Mouse (Mus musculus) telencephalon, adult 2 months (tissue): ENCODE measurements around the gene Kif2c.

Experiments
- DNase-seq: peaks from one replicate; pipeline ENCODE4 v3.0.0-alpha.2; 2011; ENCODE audit warnings: low read depth, low spot score

Gene Kif2c

GRCm38 (mm10) chr4:117181863-117182758 is at the start of gene Kif2c:
Gene Kif2c (minus strand): TSS chr4:117182639.
- peak; percentile 81 for DNase-seq

GRCm38 (mm10) chr4:117231208-117231607 is 48.8 kb upstream of the Kif2c start:
- DNase-seq = no peak

DNA sequence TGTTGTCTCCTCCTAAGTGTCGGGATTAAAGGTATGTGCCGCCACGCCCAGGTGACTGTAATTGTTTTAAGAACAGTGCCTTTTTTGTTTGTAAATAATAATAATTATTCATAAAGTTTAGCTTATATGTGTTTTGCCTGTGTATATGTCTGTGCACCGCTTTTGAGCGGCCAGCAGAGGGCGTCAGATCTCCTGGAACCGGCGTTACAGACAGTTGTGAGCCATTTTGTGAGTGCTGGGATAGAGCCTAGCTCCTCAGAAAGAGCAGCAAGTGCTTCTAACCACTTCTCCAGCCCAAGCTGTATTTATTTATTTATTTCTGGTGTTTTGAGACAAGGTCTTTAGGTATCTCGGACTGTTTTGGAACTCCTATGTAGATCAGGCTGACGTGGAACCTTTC is 47.9 kb upstream of the Kif2c start:
- no peak for DNase-seq

GRCm38 (mm10) chr4:117229590-117229989 is 47.2 kb upstream of the Kif2c start:
- DNase-seq = no peak

GRCm38 (mm10) chr4:117225250-117225649 is 42.8 kb upstream of the Kif2c start:
- no peak for DNase-seq

- DNase-seq = peak; percentile 32
These were observed 41.7 kb upstream of the Kif2c start for GRCm38 (mm10) chr4:117224122-117224521.

GRCm38 (mm10) chr4:117223001-117223400 is 40.6 kb upstream of the Kif2c start:
- DNase-seq = no peak

GRCm38 (mm10) chr4:117221836-117222235 is 39.4 kb upstream of the Kif2c start:
- no peak for DNase-seq

DNA sequence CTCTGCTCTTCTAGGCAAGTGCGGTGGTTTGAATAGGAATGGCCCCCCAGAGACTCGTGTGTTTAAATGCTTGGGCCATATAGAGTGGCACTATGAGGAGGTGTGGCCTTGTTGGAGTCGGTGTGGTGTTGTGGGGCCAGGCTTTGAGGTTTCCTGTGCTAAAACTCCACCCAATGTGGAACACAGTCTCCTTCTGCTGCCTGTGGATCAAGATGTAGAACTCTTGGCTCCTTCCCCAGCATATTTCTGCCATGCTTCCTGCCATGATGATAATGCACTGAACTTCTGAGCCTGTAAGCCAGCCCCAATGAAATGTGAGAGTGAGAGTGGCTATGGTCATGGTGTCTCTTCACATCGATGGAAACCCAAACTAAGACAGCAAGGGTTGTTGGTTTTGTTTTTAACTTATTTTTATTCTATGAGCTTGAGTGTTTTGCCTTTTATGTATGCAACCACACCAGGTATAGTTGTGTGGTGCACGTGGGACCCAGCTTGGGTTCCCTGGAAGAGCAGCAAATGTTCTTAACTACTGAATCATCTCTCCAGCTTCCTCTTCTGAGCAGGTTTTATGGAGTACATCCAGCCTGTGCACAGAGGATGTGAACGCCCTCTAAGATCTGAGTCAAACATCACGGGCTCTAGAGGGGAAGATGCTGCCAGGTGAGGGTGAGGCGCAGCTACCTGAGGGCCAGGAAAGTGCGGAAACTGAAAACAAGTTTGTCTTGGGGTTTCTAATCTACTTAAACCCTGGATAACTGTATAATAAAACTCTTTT is 38.5 kb upstream of the Kif2c start:
- DNase-seq = peak; percentile 23

DNA sequence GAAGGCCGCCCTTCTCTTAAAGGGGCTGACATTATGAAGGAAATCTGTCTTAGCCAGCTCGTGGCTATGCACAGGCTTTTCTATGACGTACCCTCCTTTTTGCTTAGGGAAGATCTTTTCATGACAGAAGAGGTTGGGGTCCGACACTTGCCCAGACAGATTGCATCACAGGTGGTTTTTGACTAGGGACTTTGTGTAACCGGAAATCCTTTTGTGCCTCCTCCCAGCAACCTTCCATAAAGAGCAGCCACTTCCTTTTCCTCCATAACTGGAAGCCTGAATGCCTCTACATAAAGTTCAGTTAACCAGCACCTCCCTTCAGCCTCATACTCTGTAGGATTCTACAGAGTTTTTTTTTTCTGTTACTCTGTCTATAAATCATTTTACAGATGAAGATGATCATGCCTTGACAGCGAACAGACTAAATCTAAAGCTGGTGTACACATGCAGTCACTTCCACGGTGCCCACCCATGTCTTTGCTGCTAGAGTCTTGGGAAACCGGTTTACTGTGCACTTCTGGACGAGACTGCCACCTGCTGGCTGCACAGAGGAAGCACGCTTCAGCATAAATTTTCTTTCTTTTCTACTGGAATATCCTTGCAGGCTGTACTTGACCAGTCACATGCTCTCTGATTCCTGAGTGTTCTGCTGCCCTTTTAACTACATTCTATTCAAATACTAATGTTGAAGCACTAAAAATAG is 36.2 kb upstream of the Kif2c start:
- DNase-seq = peak; percentile 39

- DNase-seq = peak; percentile 57
These were observed 34.6 kb upstream of the Kif2c start for GRCm38 (mm10) chr4:117217029-117217428.

- DNase-seq = no peak
These were observed 31.8 kb upstream of the Kif2c start for GRCm38 (mm10) chr4:117214250-117214649.

DNA sequence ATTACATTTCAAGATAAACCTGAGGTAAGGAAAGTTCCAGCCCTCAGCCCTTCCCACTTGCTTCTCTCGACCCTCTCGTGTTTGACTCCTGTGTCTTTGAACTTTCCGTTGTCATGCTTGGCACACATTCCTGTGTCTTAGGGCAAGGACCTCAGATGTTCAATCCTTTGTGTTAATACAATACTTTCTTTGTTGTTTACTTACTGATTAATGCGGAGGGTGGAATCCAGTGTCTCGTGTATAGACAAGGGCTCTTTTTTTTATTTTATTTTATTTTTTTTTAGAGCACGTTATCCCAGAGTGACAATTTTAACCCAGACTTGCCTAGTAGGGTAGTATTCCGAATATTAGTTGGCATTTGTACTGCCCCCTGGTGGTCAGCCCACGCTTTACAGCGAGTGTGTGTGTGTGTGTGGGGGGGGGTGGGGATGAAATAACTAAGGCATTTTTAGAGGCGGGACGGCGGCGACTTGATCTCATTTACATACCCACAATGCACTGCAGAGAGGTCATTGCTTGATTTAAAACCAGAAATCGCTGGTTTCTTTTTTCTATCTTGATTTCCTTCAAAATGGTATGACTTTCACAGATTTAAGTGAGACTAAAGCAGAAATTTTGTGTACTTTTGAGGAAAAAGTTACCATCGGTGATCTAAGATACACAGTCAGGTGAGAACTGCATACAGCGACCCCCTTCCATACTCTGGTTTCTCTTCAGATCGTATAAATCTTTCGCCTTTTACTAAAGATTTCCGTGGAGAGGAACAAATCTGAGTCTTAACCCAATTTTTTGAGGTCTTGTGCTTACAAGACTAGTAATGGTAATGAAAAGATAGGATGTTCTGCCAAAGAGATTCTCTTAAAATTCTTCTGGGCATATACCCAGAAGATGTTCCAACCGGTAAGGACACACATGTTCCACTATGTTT is 28.0 kb upstream of the Kif2c start:
- DNase-seq = peak; percentile 22

GRCm38 (mm10) chr4:117209592-117209991 is 27.2 kb upstream of the Kif2c start:
- no peak for DNase-seq

- no peak for DNase-seq
These were observed 20.5 kb upstream of the Kif2c start for GRCm38 (mm10) chr4:117202992-117203354.

DNA sequence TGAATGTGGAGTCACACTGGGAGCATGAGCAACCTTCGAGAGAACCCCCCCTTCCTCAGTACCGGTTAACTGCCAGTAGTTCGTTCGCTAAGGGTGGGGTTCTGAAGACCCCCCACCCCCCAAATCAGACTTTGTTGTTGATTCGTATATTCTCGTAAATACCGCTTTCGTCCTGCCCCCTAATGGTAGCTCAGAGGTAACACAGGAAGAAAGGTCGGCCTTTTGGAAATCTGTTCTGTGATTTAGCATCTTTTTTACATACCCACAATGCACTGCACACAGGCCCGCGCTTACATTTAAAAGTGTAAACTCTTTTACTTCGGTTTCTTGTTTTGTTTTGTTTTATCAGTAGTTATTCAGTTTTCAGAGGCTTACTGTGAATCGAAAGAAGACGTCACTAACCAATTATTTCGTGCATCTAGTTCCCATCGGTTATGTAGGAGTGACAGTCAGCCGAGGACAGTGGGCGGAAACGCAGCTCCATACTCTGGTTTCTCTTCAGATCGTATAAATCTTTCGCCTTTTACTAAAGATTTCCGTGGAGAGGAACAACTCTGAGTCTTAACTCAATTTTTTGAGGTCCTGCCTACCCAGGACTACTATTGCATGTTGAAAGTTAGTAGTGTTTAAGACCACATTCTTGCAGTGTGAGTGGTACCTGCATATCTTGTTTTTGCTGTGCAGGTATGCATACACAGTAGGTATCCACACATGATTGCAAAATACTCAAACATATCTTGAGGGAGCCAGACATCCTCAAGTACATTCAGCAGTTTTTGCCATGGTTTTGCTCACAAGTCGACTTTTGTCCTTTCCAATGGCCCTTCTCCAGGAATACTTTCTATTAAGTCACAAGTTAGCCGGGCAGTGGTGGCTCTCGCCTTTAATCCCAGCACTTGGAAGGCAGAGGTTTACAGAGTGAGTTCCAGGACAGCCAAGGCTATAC is 19.9 kb upstream of the Kif2c start:
- DNase-seq = peak; percentile 35

- no peak for DNase-seq
These were observed 9.4 kb upstream of the Kif2c start for GRCm38 (mm10) chr4:117191804-117192203.

- DNase-seq = no peak
These were observed 8.2 kb upstream of the Kif2c start for GRCm38 (mm10) chr4:117190660-117191059.

DNA sequence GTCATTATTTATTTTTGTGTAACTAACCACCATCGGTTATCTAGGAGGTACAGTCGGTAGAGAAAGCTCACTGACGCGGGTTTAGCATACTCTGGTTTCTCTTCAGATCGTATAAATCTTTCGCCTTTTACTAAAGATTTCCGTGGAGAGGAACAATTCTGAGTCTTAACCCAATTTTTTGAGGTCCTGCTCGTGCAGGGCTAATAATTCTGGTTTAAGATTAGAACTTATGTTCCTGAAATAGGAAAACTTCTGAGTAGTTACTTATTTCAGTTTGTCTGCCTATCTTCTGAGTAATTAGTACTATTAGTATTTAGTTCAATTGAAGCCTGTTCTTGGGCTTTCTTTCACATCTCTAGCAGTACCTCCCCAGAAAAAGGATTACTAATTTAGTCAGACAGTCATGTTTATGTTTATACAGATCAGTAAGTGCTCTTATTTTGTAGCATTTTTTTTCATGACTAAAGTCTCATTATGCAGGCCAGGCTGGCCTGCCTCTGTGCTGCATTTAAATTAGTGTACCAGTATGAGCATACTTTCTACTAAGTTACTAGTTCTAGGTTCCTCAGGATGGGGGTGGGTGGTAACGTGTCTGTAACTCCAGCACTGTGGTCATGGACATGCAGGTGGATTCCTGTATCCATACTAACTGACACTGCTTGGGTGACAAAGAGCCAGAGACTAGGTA is 7.6 kb upstream of the Kif2c start:
- DNase-seq = peak; percentile 59
